Mouse (Mus musculus): Measurements from ENCODE around the gene Mycbp2.

GRCm38 (mm10) chr14:103312926-103313325 lies 33.7 kb downstream of the Mycbp2 start:
- TF ChIP-seq POLR2A (IDR thresholded peaks at IDR 0.05; ENCODE audit: insufficient read depth, low read depth, low read length) (no peak), CTCF (IDR thresholded peaks at IDR 0.05) (no peak), EP300 (IDR thresholded peaks at IDR 0.05; ENCODE audit: insufficient read depth, low read depth, low read length) (no peak)

Measured in heart, adult 2 months (tissue).